Mouse (Mus musculus): Measurements from ENCODE around the gene Dupd1.
"Not testable (repeated sequence)": the region's sequence is repeated elsewhere in the genome, so short reads cannot be mapped to it uniquely, and the experiment has no call there.

Dupd1 gene

DNA sequence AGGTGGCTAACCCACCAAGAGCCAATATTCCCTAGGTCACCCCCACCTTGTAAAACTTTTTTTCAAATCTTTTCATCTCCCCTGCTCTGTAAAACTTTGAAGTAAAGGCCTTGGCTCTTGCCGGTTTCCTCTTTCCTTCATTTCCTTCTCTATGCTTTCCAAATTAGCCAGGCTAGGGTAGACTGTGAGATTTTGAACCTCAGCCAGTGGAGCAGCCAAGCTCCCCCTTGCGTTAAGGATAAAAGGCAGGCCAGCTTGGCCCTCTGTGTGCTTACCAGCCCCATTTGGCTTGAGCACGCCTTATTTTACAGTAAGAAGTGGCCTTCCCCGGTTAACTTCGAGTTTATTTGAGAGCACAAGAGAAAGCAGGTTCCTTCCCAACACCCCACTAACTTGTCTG is 39.9 kb downstream of the Dupd1 start:
- DNase-seq (ENCODE audit: low spot score in 2 of 2) = no peak

DNA sequence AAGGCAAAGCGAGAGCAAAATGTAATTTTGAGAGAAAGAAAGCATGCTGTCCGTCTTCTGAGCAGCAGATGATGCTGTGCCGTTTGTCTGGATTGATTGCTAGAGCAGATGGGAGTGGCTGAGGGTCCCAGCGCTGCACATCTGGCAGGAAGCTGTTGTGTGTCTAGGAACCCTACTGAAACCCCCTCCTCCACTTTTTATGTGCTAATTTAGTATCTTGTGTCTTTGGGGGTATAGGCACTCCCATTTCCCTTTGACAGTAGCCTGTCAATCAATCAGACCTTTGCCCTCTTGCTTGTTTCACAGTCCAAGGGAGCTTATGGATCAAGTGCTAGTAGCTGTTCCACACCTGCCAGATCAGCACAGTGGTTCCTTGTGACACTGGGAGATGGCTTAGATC is 41.3 kb downstream of the Dupd1 start:
- no peak for DNase-seq (ENCODE audit: low spot score in 2 of 2)

DNA sequence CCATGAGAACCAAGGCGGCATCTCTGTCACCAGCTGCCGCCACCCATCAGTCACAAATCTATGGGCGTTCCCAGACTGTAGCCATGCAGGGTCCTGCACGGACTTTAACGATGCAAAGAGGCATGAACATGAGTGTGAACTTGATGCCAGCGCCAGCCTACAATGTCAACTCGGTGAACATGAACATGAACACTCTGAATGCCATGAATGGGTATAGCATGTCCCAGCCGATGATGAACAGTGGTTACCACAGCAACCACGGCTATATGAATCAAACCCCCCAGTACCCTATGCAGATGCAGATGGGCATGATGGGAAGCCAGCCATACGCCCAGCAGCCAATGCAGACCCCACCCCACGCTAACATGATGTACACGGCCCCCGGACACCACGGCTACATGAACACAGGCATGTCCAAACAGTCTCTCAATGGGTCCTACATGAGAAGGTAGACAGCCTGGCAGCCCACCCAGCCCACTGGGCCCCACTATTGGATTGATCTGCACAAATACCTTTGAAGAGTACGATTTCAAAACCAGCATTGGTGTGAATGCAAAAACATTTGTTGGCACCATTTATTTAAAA is 43.9 kb downstream of the Dupd1 start:
- DNase-seq (ENCODE audit: low spot score in 2 of 2) = not testable (repeated sequence)

DNA sequence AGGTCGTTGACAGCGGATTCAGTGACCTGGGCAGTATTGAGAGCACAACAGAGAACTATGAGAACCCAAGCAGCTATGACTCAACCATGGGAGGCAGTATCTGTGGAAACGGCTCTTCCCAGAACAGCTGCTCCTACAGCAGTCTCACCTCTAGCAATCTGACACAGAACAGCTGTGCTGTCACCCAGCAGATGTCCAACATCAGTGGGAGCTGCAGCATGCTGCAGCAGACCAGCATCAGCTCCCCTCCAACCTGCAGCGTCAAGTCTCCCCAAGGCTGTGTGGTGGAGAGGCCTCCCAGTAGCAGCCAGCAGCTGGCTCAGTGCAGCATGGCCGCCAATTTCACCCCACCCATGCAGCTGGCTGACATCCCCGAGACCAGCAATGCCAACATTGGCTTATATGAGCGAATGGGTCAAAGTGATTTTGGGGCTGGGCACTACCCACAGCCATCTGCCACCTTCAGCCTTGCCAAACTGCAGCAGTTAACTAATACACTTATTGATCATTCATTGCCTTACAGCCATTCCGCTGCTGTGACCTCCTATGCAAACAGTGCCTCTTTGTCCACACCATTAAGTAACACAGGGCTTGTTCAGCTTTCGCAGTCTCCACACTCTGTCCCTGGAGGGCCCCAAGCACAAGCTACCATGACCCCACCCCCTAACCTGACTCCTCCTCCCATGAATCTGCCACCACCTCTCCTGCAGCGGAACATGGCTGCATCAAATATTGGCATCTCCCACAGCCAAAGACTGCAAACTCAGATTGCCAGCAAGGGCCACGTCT is 44.5 kb downstream of the Dupd1 start:
- DNase-seq (ENCODE audit: low spot score in 2 of 2) = no peak

DNA sequence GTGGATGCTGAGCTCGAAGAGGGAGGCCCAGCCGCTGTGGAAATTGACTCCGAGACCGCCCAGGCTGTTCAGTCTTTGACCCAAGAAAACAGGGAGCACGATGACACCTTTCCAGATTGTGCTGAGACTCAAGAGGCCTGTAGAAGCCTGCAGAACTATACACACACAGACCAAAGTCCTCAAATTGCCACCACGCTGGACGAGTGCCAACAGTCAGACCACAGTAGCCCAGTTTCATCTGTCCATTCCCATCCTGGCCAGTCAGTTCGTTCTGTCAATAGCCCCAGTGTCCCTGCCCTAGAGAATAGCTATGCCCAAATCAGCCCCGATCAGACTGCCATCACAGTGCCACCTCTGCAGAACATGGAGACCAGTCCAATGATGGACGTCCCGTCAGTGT is 45.2 kb downstream of the Dupd1 start:
- no peak for DNase-seq (ENCODE audit: low spot score in 2 of 2)

DNA sequence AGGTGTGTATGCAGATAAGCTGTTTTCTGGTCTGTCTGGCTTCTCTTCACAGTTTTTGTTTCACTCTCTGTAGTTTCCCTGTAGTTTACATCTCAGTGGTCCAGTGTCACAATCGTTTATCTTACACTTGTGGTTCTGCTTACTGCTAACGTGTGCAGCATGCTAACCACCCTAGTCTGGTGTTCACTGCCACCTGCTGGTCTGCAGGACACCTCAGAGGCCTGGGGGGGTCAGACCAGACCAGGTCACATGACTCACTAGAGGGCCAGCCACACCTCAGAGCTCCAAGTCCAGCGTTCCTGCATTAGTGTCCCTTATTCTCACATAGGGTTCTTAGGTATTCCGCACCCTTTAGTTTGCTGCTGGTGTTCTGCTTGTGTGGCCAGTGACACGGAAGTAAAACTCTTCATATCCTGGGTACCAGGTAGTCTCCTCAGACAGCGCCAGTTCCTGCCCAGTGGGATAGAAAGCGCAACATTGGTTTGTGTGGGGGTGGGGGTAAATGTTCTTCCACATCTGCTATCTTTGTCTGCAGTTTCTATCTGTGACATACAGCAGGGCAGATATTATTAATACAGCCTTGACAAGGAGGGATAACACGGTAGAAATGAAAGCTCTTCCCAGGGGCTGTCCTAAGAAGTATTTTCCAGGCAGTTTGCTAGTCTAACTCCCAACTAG is 51.8 kb downstream of the Dupd1 start:
- DNase-seq (ENCODE audit: low spot score in 2 of 2) = no peak

DNA sequence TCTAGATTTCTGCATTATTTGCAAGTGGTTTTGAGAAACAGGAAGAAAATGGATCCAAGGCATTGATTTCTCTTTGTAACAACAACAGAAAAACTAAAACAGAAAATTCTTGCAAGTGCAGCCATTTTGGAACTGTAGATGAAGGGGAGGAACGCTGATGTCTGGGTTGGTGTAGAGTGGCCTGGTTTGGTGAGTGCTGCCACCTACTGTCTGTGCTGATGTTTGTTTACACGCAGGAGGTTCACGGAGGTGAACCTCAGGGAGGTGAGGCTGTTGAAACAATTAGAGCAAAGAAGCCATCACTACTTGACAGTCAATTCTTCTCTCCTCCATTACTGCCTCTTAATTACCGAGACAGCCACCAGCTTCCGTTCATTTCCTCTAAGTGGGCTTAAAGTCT is 54.7 kb downstream of the Dupd1 start:
- DNase-seq (ENCODE audit: low spot score in 2 of 2) = peak; percentile 27 to 72

DNA sequence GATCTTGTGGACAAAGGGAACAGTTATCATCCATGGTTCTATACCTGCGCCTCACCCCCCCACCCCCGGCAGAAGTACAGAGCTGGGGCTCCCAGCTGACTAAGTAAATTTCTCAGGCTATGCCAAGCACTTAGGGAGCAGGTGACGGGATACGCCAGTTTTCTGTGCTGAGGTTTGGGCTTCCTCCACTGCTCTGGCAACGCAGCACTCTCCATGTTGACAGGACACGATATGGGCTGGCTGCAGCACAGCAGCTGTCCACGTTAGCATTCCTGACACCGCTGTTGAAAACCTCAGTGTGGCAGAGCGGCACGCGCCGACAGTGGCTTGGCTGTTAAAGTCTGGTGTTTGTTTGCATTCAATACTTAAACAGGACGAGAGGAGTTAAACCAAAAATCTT is 55.2 kb downstream of the Dupd1 start:
- no peak for DNase-seq (ENCODE audit: low spot score in 2 of 2)

DNA sequence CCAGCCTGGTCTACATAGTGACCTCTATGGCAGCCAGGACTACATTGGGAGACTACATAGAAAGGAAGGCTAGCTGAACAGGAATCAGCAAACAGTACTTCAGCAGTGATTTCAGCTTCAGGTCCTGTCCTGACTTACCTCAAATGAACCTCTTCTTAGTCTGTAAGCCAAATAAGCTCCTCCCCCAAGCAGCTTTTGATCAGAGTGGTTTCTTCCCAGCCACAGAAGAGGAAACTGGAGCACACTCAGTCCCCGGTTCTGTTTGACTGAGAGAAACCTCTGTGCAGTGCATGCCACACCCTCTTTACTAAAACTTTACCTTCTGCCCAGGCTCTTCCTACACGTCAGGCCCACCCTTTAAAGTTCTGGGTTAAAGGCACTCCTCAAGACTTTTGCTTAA is 60.6 kb downstream of the Dupd1 start:
- no peak for DNase-seq (ENCODE audit: low spot score in 2 of 2)

DNA sequence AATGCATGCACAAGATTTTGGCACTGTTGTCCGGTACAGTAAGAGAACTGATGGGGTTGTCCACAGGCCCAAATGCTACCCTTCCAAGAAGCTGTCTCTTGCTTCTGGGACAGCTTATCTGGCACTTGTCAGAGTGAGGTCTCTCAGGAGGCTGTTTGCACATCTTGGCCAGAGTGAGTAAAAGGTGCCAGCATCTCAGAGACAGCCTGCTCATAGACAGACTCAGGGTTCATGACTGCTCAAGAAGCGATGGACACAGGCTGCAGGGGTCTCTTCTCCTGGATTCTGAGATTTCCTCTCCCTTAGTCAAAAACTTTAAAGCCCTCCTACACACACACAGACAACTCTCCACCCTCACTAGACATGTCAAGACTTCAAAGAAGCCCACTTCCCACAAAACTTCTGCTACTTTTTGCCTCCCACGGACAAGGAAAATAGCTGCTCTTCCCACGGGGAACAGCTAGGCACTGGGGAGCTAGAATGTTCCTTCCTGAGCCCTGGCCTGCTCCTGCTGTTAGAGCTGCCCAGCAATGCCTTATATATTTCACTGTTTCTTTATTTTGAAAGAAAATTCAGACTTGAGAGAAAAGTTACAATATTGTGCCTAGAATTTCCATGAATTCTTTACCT is 73.5 kb downstream of the Dupd1 start:
- no peak for DNase-seq (ENCODE audit: low spot score in 2 of 2)

DNA sequence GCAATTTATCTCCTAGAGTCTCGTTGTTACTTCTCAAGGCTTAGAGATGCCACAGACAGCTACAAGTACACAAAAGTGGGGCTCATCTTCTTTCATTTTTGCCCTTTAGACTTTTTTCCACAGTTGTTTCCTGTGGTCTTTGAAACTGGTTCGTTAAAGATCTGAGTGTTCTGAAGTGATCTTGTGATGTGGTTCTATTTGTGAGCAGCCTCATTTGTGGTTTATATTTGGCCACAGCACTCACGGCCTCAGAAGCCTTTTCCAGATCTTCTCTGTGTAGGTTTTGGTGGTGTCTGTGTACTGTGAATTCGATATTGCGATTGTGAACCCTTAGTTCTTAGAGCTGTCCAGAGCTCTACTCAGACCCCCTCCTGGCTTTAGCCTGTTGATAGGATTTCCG is 77.8 kb downstream of the Dupd1 start:
- DNase-seq (ENCODE audit: low spot score in 2 of 2) = no peak

DNA sequence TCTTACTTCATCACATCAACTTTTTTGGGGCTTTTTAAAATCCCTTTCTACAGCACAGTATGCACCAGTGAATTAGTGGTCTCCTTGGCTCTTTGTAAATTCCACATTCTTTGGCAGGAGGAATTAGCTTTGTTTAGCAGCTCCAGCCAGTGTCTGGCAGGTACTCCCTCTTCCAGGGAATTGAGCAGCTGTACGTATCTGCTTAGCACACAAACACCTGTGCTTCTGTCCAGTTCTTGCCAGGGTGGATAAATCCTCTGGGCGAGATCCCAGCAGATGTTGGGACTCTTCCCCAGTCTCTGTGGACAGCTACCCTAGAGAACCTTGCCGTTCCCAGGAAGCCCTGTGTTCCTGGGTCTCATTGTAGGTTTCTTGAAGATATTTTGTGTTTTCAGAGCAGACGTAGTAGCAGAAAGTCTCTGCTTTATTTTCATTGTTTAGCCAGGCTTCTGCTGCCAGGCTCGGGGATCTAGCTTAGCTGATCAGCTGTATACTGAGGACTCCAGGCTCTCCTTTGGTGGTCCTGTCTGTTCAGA is 82.6 kb downstream of the Dupd1 start:
- DNase-seq (ENCODE audit: low spot score in 2 of 2) = no peak
